Mouse (Mus musculus): ENCODE measurements around the gene Ankrd33. TPM values are rescaled to one million over a fixed set of nuclear protein-coding genes. Genes with fewer than 3 reads are reported as not detected.

Ankrd33 gene
- polyA plus RNA-seq, 1 experiment = not detected

- Histone ChIP-seq H3K27me3 (replicated peaks; ENCODE audit: control insufficient read depth, insufficient read depth, low read length) (no peaks in the 10 kb centered on the region), H3K27ac (ENCODE audit: insufficient read depth, low read depth, low read length) (no peak overlapping the region), H3K4me3 (ENCODE audit: insufficient read depth, low read depth, low read length) (no peak overlapping the region), H3K4me1 (ENCODE audit: control insufficient read depth, insufficient read depth, low read length) (peaks cover 33% of the 10 kb centered on the region), H3K36me3 (ENCODE audit: control insufficient read depth, insufficient read depth, low read length) (no peaks in the 10 kb centered on the region)
- no peak for TF ChIP-seq POLR2A (IDR thresholded peaks at IDR 0.05; ENCODE audit: low read depth, low read length)
- TF ChIP-seq CTCF (conservative IDR thresholded peaks at IDR 0.05; ENCODE audit: insufficient read depth, insufficient read length, low read depth, low read length) = no peak
- WGBS = 81% methylated on average over 8 of the region's 8 CpGs
- DNase-seq = no peak
Measured at GRCm38 (mm10) chr15:101142672-101143071, 27.1 kb downstream of the Ankrd33 start.

GRCm38 (mm10) chr15:101143494-101143893 lies 27.9 kb downstream of the Ankrd33 start:
- Histone ChIP-seq H3K36me3 (ENCODE audit: control insufficient read depth, insufficient read depth, low read length) (no peaks in the 10 kb centered on the region), H3K4me1 (ENCODE audit: control insufficient read depth, insufficient read depth, low read length) (peaks cover 33% of the 10 kb centered on the region), H3K4me3 (ENCODE audit: insufficient read depth, low read depth, low read length) (no peak overlapping the region), H3K27me3 (replicated peaks; ENCODE audit: control insufficient read depth, insufficient read depth, low read length) (no peaks in the 10 kb centered on the region), H3K27ac (ENCODE audit: insufficient read depth, low read depth, low read length) (peak overlapping the region; percentile 95; the same call in 1 of the 2 replicates)
- no peak for TF ChIP-seq POLR2A (IDR thresholded peaks at IDR 0.05; ENCODE audit: low read depth, low read length)
- TF ChIP-seq CTCF (conservative IDR thresholded peaks at IDR 0.05; ENCODE audit: insufficient read depth, insufficient read length, low read depth, low read length) = no peak
- DNase-seq = peak; percentile 75
- WGBS = 35% methylated on average over 8 of the region's 8 CpGs

GRCm38 (mm10) chr15:101144176-101144575 lies 28.6 kb downstream of the Ankrd33 start:
- H3K4me1 ChIP-seq (ENCODE audit: control insufficient read depth, insufficient read depth, low read length) = peaks cover 33% of the 10 kb centered on the region
- no peak overlapping the region for H3K4me3 ChIP-seq (ENCODE audit: insufficient read depth, low read depth, low read length)
- H3K36me3 ChIP-seq (ENCODE audit: control insufficient read depth, insufficient read depth, low read length) = no peaks in the 10 kb centered on the region
- H3K27me3 ChIP-seq (replicated peaks; ENCODE audit: control insufficient read depth, insufficient read depth, low read length) = no peaks in the 10 kb centered on the region
- 68% methylated on average over 5 of the region's 5 CpGs for WGBS
- TF ChIP-seq CTCF (conservative IDR thresholded peaks at IDR 0.05; ENCODE audit: insufficient read depth, insufficient read length, low read depth, low read length) (no peak), POLR2A (IDR thresholded peaks at IDR 0.05; ENCODE audit: low read depth, low read length) (no peak)
- peak; percentile 49 for DNase-seq
- peak overlapping the region; percentile 95 for H3K27ac ChIP-seq (ENCODE audit: insufficient read depth, low read depth, low read length)

GRCm38 (mm10) chr15:101144779-101145178 lies 29.2 kb downstream of the Ankrd33 start:
- no peaks in the 10 kb centered on the region for H3K27me3 ChIP-seq (replicated peaks; ENCODE audit: control insufficient read depth, insufficient read depth, low read length)
- peak; percentile 90 for DNase-seq
- peaks cover 33% of the 10 kb centered on the region for H3K4me1 ChIP-seq (ENCODE audit: control insufficient read depth, insufficient read depth, low read length)
- no peaks in the 10 kb centered on the region for H3K36me3 ChIP-seq (ENCODE audit: control insufficient read depth, insufficient read depth, low read length)
- peak overlapping the region; percentile 95 for H3K27ac ChIP-seq (ENCODE audit: insufficient read depth, low read depth, low read length)
- TF ChIP-seq CTCF (conservative IDR thresholded peaks at IDR 0.05; ENCODE audit: insufficient read depth, insufficient read length, low read depth, low read length) (no peak), POLR2A (IDR thresholded peaks at IDR 0.05; ENCODE audit: low read depth, low read length) (no peak)
- 31% methylated on average over 8 of the region's 8 CpGs for WGBS
- H3K4me3 ChIP-seq (ENCODE audit: insufficient read depth, low read depth, low read length) = peak overlapping the region; percentile 14; the same call in 1 of the 2 replicates

GRCm38 (mm10) chr15:101145424-101146099 lies 30.0 kb downstream of the Ankrd33 start:
- Histone ChIP-seq H3K4me1 (ENCODE audit: control insufficient read depth, insufficient read depth, low read length) (peaks cover 27% of the 10 kb centered on the region), H3K27ac (ENCODE audit: insufficient read depth, low read depth, low read length) (peak overlapping the region; percentile 95), H3K36me3 (ENCODE audit: control insufficient read depth, insufficient read depth, low read length) (no peaks in the 10 kb centered on the region), H3K4me3 (ENCODE audit: insufficient read depth, low read depth, low read length) (peak overlapping the region; percentile 9; the same call in 1 of the 2 replicates), H3K27me3 (replicated peaks; ENCODE audit: control insufficient read depth, insufficient read depth, low read length) (no peaks in the 10 kb centered on the region)
- 7% methylated on average over 19 of the region's 19 CpGs for WGBS
- peak; percentile 98 for DNase-seq
- TF ChIP-seq CTCF (conservative IDR thresholded peaks at IDR 0.05; ENCODE audit: insufficient read depth, insufficient read length, low read depth, low read length) = peak; percentile 99
- TF ChIP-seq POLR2A (IDR thresholded peaks at IDR 0.05; ENCODE audit: low read depth, low read length) = peak; percentile 76

GRCm38 (mm10) chr15:101146100-101146965 lies 30.8 kb downstream of the Ankrd33 start:
- Histone ChIP-seq H3K4me1 (ENCODE audit: control insufficient read depth, insufficient read depth, low read length) (peaks cover 23% of the 10 kb centered on the region), H3K27me3 (replicated peaks; ENCODE audit: control insufficient read depth, insufficient read depth, low read length) (no peaks in the 10 kb centered on the region), H3K27ac (ENCODE audit: insufficient read depth, low read depth, low read length) (peak overlapping the region; percentile 8; the same call in 1 of the 2 replicates), H3K4me3 (ENCODE audit: insufficient read depth, low read depth, low read length) (no peak overlapping the region), H3K36me3 (ENCODE audit: control insufficient read depth, insufficient read depth, low read length) (no peaks in the 10 kb centered on the region)
- 54% methylated on average over 15 of the region's 15 CpGs for WGBS
- TF ChIP-seq POLR2A (IDR thresholded peaks at IDR 0.05; ENCODE audit: low read depth, low read length) (no peak), CTCF (conservative IDR thresholded peaks at IDR 0.05; ENCODE audit: insufficient read depth, insufficient read length, low read depth, low read length) (no peak)
- DNase-seq = no peak
